Mouse (Mus musculus) thymus, adult 18-20 months (tissue): Measurements from ENCODE around the gene Gadd45gip1.

ENCODE experiments used
- DNase-seq, 2 experiments: peaks; one replicate each; pipeline ENCODE4 v3.0.0; 2022; ENCODE audit warnings: mixed read lengths in 2 of 2

The Gadd45gip1 gene

DNA sequence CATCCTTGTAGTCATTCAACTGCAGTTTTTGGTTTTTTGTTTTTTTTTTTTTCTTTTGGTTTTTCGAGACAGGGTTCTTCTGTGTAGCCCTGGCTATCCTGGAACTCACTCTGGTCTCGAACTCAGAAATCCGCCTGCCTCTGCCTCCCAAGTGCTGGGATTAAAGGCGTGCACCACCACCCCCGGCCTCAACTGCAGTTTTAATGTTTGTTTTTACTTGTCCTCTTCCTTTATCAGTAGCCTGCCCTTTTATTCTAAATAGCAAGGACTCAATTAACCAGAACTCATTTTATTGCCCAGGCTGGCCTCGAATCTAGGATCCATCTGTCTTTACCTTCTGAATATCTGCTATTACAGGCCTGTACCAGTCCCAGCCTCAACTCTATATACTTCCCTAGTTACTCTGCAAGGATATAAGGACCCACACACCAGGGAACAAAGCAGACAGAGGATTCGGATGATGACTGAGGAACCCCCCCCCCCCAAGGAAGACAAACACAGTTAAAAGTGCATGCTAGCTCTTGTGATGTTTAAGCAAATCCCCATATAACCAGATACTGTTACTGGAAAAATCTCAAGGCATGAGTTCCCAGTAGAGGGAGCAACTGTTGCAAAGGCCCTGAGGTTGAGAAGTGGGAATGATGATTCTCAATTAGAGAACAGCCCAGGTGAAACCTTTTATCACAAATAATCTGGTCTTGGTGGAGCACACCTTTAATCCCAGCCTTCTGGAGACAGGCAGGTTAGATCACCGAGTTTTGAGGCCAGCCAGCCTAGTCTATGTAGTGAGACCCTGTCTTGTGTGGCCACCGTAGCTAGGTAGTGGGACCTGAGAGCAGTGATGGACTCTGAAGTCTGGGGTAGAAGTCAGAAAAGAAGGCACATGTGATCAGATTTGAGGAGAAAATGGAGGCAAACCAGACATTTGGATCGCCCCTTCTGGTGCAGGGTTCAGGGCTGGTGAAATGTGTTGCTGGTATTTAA lies 1.7 kb downstream of the Gadd45gip1 start:
- DNase-seq, result no peak

DNA sequence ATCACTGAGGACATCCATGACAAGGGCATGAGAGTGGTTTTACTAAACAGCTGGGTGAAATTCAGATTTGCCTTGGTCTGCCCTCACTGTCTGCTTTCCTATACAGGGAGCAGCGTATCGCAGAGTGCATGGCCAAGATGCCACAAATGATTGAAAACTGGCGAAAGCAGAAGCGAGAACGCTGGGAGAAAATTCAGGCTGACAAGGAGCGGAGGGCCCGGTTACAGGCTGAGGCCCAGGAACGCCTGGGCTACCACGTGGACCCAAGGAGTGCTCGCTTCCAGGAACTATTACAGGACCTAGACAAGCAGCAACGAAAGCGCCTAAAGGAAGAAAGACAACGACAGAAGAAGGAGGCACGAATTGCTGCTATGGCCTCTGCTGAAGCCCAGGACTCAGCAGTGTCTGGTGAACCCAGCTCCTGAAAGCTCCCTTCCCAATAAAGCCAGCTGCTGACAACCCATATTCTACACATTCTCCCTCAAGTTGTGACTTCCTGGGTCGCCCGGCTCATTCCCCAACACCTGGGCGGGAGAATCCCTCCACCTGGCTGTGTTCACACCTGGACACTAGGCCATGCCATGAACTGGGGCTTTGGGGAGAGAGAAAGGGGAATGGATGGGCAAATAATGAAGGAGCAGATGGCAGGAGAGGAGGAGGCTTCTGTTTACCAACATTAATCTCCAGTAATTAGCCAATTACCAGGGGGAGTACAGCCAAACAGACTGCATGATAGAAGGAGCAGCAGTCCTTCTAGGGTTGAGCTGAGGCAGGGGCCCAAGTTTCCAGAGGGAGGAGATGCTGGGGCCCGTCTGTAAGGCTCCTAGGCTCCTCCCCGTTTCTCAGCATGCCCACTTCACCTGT lies 2.9 kb downstream of the Gadd45gip1 start:
- no peak for DNase-seq

DNA sequence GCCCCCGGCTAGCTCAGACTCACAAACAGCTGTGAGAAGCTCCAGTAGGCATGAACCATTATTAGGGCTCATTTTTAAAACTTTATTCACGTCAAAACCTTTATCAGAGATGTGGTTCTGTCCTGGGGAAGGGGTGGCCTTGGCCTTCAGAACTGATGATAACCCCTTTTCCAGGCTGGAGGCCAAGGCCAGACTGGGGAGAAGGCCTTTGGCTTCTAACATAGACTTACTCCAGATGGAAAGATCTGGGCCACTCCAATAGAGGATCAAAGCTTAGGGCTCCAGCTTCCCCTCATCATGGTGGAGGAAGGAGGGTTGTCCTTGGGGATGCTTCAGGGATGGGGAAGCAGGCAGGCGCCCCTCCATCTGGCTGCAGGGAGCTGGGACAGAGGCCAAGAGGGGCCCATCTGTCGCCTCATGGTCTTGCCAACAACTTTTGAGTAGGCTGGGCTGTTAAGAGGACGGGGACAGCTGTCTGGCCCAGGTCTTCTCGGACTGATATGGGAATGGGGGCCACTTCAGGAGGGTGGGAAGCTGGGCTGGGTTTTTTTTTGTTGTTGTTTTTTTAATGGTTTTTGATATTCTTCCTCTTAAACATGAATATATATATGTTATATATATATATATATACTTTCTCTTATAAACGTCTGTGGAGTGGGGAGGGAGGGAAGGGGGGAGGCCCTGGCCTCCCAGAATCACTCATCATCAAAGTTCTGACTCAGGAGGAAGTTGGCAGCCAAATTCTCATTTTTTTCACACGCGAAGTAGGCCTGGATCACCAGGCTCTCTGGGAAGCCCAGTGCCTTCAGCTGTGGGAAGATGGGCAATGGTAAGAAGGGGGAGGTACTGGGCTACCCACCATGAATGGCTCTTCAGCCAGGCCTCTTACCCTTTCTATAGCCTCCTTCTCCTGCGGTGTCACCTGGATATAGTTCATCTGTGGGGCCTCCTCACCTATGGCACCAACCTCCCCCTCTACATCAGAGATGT lies 3.8 kb downstream of the Gadd45gip1 start:
- DNase-seq, result no peak

GRCm38 (mm10) chr8:84837149-84837911 lies 6.0 kb downstream of the Gadd45gip1 start:
- DNase-seq, result no peak

GRCm38 (mm10) chr8:84837912-84838470 lies 6.7 kb downstream of the Gadd45gip1 start:
- DNase-seq, result no peak

- DNase-seq, result no peak
These were observed 7.2 kb downstream of the Gadd45gip1 start for GRCm38 (mm10) chr8:84838513-84838912.

- no peak for DNase-seq
These were observed 8.1 kb downstream of the Gadd45gip1 start for GRCm38 (mm10) chr8:84839411-84839810.

DNA sequence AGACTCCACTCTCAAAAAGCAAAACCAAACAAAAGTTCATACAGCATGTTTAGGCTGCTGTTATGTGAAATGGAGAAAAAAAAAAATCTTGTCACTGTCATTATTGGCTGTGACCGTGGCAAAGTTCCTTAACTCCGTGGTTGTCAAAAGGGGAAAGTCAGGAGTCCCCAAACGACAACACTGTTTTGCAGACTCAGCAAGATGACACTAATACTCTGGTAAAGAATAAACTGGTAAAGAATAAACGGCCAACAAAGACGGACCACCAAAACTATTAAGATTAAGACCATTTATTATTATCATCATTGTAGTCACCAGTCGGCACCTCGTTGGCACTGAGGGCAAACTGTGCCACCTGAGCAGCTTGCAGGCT lies 8.5 kb downstream of the Gadd45gip1 start:
- DNase-seq, result no peak

- peak; percentile 83 to 86 for DNase-seq
These were observed 9.1 kb downstream of the Gadd45gip1 start, which contains the start of gene Rad23a for GRCm38 (mm10) chr8:84840248-84840999. Gene Rad23a, minus strand, starts transcription at chr8:84840665.

- DNase-seq, result no peak
These were observed 10.2 kb downstream of the Gadd45gip1 start for GRCm38 (mm10) chr8:84841514-84841913.

DNA sequence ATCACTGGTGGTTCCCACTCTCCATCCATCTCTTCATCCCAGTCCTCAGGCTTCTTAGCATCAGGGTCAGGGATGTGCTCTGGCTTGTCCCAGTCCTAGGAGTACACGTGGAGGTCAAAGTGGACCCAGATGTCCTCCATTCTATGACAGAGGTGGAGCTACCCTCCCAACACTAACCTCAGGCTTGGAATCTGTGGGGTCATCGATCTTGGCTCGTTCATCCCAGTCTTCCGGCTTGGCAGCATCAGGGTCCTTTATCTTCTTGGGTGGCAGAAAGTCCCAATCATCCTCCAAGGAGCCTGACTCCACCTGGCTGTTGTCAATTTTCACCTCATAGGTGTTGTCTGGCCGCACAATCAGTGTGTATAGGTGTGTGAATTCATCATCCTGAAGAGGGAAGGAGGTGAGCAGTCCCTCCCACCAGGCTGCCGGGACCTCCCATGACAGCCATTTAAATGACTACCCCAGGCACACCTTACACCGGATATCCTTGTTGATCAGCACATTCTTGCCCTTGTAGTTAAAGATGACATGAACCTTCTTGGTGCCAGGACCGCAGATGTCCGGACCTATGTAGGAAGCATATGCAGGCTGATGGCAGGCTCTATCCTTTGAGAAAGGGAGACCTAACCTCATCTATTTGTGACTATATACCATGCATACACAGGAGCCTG lies 13.2 kb downstream of the Gadd45gip1 start:
- no peak for DNase-seq

- no peak for DNase-seq
These were observed 14.2 kb downstream of the Gadd45gip1 start for GRCm38 (mm10) chr8:84845355-84846093.

DNA sequence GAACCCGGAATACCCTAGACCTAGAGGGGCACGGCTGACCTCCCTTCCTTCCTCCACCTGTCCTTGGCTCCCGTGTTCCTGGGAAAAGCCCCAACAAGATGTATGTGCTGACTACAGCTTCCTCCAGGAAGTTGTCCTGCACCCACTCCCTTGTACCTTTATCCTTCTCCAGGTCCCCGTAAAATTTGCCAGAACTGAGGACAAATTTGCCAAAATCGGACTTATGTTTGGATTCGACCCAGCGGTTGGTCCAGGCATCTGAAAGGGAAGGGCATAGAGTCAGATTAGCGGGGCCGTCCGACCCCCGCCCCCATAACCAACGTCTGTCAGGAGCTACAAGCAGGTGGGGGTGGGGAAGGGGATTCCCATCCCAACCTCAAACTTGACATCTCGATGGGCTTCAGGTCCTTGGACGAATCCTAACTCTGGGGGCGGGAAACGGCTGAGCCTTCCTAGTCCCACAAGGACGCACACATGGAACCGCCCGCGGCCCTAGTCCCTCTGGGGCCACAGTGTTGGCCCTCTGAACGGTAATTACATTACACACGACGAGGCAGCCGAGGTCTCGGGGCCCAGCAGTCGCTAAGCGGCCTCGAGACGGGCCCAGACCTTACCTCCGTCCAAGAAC lies 14.9 kb downstream of the Gadd45gip1 start:
- no peak for DNase-seq

DNA sequence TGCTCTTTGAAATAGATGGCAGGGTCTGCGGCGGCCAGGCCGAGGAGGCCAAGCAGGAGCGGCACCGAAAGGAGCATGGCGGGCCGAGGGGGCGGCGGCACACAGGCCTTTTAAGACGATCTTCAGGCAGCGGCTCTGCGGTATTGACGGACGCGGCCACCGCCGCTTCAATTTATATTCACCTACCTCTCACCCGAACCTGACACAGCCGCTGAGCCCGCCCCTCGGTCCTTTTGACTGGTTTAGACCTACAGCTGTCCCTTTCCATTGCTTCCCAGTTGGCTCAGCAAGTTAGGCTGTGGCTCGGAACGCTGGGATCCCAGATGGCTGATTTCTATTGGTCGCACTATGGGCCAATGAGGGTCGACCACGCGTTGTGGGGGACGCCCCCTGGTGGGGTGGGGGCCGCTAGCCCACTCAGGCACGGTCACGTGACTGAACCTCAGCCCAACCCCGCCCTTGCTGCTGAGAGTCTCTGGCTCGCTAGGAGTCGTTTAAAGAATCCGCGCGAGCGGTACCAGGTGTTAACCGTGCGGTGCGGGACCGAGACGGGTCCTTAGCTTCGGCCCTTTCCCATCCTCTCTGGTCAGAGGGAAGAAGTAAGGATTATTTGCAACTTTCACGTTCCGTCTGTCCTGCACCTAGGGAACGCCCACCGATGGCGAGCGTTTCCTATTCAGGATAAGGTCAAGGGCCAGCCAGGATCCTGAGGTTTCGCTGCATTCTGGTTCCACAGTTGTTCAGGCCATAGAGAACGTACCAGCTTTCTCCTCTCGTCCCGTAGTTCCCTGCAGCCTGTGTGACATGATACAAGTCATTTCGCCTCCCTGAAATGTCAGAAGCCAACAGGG lies 15.6 kb downstream of the Gadd45gip1 start, which contains the start of gene Calr:
TSS of gene Calr (minus strand) at position 213 of the 851 bp plus-strand sequence.
- peak; percentile 99 to 100 for DNase-seq

DNA sequence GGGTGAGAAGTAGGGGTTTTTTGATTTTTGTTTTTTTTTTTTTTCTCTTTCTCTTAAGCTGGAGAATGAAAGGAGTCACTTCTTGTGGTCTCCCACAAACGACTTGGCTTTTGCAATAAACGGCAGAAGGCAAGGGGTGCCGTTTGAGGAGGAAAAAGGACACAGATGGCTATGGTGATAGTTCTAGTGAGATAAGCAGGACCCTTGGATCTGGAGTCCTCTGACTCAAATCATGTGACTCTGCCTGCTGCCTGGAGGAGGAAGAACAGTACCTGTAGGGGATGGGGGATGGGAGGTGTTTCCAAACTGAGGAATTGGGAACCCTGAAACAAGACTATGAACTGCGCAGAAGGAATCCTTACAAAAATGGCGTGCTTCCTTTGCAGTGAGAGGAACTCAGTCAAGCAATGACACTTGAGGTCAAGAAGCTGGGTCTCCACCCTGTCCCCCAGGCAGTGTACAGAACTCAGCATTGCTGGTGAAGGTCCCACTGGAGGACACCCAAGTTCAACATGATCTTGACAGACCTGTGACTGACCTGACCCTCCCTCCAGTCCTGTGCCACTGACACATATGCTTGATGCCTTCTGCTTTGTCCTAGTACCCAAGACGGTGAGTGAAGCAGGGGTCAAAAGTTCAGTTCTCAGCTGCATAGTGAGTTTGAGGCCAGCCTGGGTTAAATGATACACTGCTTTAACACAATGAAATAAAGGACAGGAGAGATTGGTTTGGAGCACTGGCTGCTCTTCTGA lies 16.5 kb downstream of the Gadd45gip1 start:
- DNase-seq, result peak in 1 of 2 experiments; percentile 41

DNA sequence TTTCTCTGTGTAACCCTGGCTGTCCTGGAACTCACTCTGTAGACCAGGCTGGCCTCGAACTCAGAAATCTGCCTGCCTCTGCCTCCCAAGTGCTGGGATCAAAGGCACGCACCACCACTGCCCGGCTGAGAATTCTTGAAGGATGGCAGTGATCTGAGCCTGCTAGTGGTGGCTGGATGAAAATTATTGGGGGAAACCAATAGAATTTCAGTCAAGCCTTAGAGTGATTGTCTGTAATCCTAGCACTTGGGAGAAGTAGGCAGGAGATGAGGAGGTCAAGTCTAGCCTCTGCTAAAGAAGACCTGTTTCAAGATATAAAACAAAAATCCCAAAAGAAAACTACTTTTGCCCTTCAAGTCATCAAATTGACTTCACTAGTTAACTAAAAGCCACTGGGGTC lies 25.1 kb downstream of the Gadd45gip1 start:
- DNase-seq, result no peak
